Mouse (Mus musculus): Measurements from ENCODE around the gene Phc2. TPM values are rescaled to one million over a fixed set of nuclear protein-coding genes. Genes with fewer than 3 reads are reported as not detected.

The Phc2 gene
- polyA plus RNA-seq, 1 experiment from 2014 or later, result 18.9 TPM

DNA sequence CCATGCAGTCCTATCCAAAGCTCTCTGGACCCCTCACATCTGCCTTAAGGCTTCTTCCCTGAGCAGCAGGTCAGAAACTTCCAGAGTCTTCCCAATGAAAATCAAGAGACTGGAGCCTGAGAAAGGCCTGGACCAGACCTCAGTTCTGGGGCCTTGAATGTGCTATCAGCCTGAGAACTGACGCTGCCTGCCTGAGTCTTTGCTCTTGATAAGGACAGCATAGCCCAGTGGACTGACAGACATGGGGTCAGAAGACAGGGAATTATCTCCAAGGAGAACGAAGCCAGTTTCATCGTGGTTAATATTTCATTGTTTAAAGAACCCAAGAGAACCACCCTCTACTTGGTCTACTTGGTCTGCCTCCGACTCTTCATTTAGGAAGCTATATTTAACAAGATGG lies 128.1 kb downstream of the Phc2 start:
- Histone ChIP-seq H3K27ac (ENCODE audit: low read length) (no peak overlapping the region), H3K36me3 (ENCODE audit: control insufficient read depth, insufficient read depth, low read length) (peaks cover 64% of the 10 kb centered on the region), H3K27me3 (ENCODE audit: control insufficient read depth, insufficient read depth, low read depth, low read length) (no peaks in the 10 kb centered on the region), H3K4me3 (ENCODE audit: low read length) (no peak overlapping the region), H3K9ac (ENCODE audit: low read length) (no peak overlapping the region), H3K4me2 (ENCODE audit: low read depth, low read length) (no peak overlapping the region), H3K4me1 (replicated peaks; ENCODE audit: control insufficient read depth, insufficient read depth, low read length) (peaks cover 3% of the 10 kb centered on the region; the same call in 1 of the 2 replicates), H3K9me3 (ENCODE audit: control insufficient read depth, low read length) (no peaks in the 10 kb centered on the region)
- 57% methylated on average over 4 of the region's 4 CpGs for WGBS
- no peak for ATAC-seq (ENCODE audit: low read depth)

DNA sequence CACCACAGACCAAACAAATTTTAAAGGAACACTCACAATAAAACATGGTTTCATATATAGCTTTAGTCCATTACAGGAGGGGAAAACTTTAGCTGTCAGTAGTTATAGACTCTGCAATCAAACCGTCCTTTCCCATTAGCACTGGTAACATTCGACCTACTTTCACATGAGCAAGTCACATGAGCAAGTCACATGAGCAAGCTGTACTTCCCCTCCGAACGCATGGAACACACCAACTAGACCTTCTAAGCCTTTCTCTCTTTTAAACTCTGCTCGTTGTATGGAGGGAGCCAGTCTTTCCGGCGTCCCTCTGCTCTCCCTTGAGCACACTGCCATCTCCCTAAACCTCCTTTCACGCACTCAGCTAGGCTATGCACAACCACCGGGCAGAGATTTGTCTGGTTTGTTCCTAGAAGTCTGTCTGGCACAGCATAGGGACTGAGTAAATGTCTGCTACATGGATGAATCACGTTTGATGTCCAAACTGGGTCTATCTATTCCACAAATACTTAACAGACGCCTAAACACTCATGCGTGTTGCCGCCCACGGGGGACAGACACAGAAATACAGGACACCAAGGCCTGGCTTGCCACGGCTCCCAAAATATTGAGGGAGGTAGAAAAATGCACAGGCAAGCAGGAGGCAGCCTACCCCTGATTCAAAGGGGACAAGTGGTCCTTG lies 130.6 kb downstream of the Phc2 start:
- H3K4me2 ChIP-seq (ENCODE audit: low read depth, low read length), result no peak overlapping the region
- 87% methylated on average over 15 of the region's 15 CpGs for WGBS
- H3K9me3 ChIP-seq (ENCODE audit: control insufficient read depth, low read length), result no peaks in the 10 kb centered on the region
- no peak for ATAC-seq (ENCODE audit: low read depth)
- H3K27ac ChIP-seq (ENCODE audit: low read length), result no peak overlapping the region
- H3K36me3 ChIP-seq (ENCODE audit: control insufficient read depth, insufficient read depth, low read length), result peaks cover 53% of the 10 kb centered on the region
- no peaks in the 10 kb centered on the region for H3K27me3 ChIP-seq (ENCODE audit: control insufficient read depth, insufficient read depth, low read depth, low read length)
- no peak overlapping the region for H3K4me3 ChIP-seq (ENCODE audit: low read length)
- no peak overlapping the region for H3K9ac ChIP-seq (ENCODE audit: low read length)
- peaks cover 3% of the 10 kb centered on the region; the same call in 1 of the 2 replicates for H3K4me1 ChIP-seq (replicated peaks; ENCODE audit: control insufficient read depth, insufficient read depth, low read length)

DNA sequence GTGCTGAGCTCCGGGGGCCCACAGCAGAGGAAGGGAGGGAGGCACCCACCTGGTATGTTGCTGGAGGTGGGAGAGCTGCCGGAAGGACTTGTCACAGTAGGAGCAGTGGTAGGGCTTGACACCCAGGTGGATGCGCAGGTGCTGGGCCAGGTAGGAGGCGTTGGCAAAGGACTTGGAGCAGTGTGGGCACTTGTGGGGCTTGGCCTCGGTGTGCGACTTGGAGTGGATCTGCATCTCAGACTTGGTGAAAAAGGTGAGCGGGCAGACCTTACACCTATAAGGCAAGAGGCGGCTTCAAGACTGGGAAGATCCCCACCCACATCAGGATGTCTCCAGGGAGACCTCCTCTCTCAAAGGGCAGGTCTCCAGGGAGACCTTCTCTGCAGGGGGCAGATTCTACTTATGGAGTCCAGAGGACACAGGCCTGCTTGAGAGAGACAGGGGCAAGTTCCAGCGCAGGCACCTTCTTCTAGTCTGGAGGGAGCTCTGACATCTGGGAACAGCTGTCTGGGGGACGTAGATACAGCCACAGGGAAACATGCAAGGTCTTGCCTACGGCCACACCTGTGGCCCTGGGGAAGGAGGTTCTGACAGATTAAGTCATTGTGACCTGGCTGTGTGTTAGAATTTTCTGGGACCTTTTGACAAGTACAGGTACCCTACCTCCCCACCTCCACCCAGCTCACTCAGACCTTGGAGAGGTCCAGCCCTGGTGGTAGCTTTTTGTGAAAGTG lies 131.6 kb downstream of the Phc2 start:
- no peaks in the 10 kb centered on the region for H3K27me3 ChIP-seq (ENCODE audit: control insufficient read depth, insufficient read depth, low read depth, low read length)
- H3K36me3 ChIP-seq (ENCODE audit: control insufficient read depth, insufficient read depth, low read length), result peaks cover 50% of the 10 kb centered on the region
- H3K9me3 ChIP-seq (ENCODE audit: control insufficient read depth, low read length), result no peaks in the 10 kb centered on the region
- no peak for ATAC-seq (ENCODE audit: low read depth)
- H3K9ac ChIP-seq (ENCODE audit: low read length), result no peak overlapping the region
- H3K4me1 ChIP-seq (replicated peaks; ENCODE audit: control insufficient read depth, insufficient read depth, low read length), result peaks cover 8% of the 10 kb centered on the region; the same call in 1 of the 2 replicates
- 91% methylated on average over 10 of the region's 11 CpGs for WGBS
- H3K4me3 ChIP-seq (ENCODE audit: low read length), result no peak overlapping the region
- H3K27ac ChIP-seq (ENCODE audit: low read length), result no peak overlapping the region
- no peak overlapping the region for H3K4me2 ChIP-seq (ENCODE audit: low read depth, low read length)

DNA sequence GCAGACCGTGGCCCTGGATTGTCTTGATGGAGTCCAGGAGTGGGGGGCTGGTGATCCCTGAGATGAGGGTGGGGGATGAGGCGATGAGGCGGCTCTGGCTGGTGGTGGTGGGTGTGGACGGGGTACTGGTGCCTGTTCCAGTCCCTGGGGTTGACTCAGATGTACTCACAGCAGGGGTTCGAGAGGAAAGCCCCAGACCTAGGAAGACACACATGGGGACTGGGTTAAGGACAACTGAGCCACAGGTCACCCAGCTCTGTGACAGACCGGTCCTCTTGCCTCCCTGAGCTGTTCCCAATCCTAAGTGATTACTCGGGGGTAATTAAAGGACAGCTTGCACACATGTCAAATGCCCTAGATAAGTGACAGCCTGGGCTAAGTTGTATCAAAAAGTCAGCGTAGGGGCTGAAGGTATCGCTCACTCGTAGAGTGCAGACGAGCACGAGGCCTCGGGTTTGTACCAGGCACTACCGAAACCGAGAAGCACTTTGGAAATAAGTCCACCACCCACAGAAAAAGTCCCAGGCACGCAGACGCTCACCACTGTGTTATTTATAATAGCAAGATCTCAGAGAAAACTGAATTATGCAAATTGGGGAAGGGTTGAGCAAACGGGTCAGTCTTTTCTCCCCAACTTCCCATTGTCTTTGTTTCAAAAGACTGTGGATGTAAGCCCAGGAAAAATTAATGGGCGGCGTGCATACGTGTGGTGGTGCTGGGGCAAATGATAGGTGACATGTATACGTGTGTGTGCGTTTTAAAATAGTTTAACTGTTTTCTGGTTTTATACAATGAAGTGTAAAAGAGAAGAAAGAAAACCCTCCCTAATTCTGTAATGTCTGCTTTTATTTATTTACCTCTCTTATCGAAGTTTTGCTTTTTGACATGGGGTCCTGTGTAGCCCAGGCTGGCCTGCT lies 132.8 kb downstream of the Phc2 start:
- H3K27ac ChIP-seq (ENCODE audit: low read length), result no peak overlapping the region
- no peak for ATAC-seq (ENCODE audit: low read depth)
- H3K4me2 ChIP-seq (ENCODE audit: low read depth, low read length), result no peak overlapping the region
- H3K36me3 ChIP-seq (ENCODE audit: control insufficient read depth, insufficient read depth, low read length), result peaks cover 40% of the 10 kb centered on the region
- H3K9ac ChIP-seq (ENCODE audit: low read length), result no peak overlapping the region
- no peak overlapping the region for H3K4me3 ChIP-seq (ENCODE audit: low read length)
- no peaks in the 10 kb centered on the region for H3K9me3 ChIP-seq (ENCODE audit: control insufficient read depth, low read length)
- WGBS, result 90% methylated on average over 24 of the region's 24 CpGs
- H3K4me1 ChIP-seq (replicated peaks; ENCODE audit: control insufficient read depth, insufficient read depth, low read length), result peaks cover 6% of the 10 kb centered on the region; the same call in 1 of the 2 replicates
- no peaks in the 10 kb centered on the region for H3K27me3 ChIP-seq (ENCODE audit: control insufficient read depth, insufficient read depth, low read depth, low read length)

DNA sequence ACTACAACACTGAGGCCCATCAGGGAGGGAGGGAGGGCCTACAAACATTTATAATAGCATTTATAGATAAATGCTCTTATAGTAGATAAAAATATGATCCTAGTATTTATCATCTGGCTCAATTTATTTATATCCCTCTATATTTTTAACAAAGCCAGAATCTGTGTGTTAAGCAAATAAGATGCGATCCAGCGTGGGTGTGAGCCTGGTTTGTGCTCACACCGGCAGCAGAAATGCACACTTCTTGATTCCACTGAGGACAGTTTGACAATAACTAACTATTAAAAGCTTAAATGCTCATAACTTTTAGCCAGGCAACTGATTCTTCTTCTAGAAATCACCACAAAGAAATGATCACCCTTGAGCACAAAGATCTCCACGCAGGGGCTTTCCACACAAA lies 133.6 kb downstream of the Phc2 start:
- no peak for ATAC-seq (ENCODE audit: low read depth)
- 94% methylated on average over 4 of the region's 4 CpGs for WGBS
- Histone ChIP-seq H3K4me2 (ENCODE audit: low read depth, low read length) (no peak overlapping the region), H3K4me1 (replicated peaks; ENCODE audit: control insufficient read depth, insufficient read depth, low read length) (peaks cover 5% of the 10 kb centered on the region; the same call in 1 of the 2 replicates), H3K9ac (ENCODE audit: low read length) (no peak overlapping the region), H3K4me3 (ENCODE audit: low read length) (no peak overlapping the region), H3K27me3 (ENCODE audit: control insufficient read depth, insufficient read depth, low read depth, low read length) (no peaks in the 10 kb centered on the region), H3K27ac (ENCODE audit: low read length) (no peak overlapping the region), H3K9me3 (ENCODE audit: control insufficient read depth, low read length) (no peaks in the 10 kb centered on the region), H3K36me3 (ENCODE audit: control insufficient read depth, insufficient read depth, low read length) (peaks cover 39% of the 10 kb centered on the region)

DNA sequence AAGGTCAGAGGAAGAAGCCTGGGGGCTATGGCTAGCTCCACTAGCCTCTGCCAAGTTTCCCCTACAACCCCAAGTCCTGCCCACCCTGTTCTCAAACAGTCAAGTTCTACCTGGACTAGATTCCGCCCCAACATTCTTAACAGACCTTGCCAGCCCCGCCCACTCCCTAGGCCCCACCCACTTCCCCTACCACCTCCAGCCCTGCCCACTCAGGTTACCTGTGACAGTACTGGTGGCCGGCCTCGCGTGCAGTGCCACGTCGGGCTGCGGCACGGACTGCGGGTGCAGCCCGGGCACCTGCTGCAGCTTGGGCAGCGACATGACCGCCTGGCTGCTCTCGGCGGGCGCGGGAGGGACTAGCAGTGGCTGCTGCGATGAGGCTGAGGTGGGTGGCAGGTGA lies 135.1 kb downstream of the Phc2 start:
- no peaks in the 10 kb centered on the region for H3K27me3 ChIP-seq (ENCODE audit: control insufficient read depth, insufficient read depth, low read depth, low read length)
- H3K4me2 ChIP-seq (ENCODE audit: low read depth, low read length), result no peak overlapping the region
- peaks cover 29% of the 10 kb centered on the region for H3K36me3 ChIP-seq (ENCODE audit: control insufficient read depth, insufficient read depth, low read length)
- no peak overlapping the region for H3K27ac ChIP-seq (ENCODE audit: low read length)
- H3K4me1 ChIP-seq (replicated peaks; ENCODE audit: control insufficient read depth, insufficient read depth, low read length), result peaks cover 5% of the 10 kb centered on the region; the same call in 1 of the 2 replicates
- no peak overlapping the region for H3K4me3 ChIP-seq (ENCODE audit: low read length)
- 42% methylated on average over 18 of the region's 18 CpGs for WGBS
- H3K9ac ChIP-seq (ENCODE audit: low read length), result no peak overlapping the region
- no peaks in the 10 kb centered on the region for H3K9me3 ChIP-seq (ENCODE audit: control insufficient read depth, low read length)
- peak; percentile 75 for ATAC-seq (ENCODE audit: low read depth)

DNA sequence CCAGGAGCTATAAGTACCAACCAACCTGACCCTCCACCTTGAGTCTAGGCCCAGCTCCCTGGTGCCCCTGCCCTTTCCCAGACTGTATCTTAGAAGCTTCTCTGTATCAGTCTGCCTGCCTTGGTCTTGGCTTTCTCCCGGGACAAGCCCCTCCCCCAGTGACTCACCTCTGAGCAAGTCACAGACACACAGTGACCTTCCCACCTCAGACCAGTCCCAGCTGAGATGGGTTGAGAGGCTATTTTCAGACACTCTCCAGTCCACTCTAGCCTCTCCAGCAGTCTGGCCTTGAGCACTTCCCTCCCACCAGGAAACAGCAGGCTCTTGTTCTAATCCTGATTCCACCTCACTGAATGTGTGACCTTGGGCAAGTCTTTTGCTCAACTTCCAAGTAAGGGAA lies 139.2 kb downstream of the Phc2 start:
- Histone ChIP-seq H3K9me3 (ENCODE audit: control insufficient read depth, low read length) (no peaks in the 10 kb centered on the region), H3K9ac (ENCODE audit: low read length) (no peak overlapping the region), H3K27me3 (ENCODE audit: control insufficient read depth, insufficient read depth, low read depth, low read length) (no peaks in the 10 kb centered on the region), H3K36me3 (ENCODE audit: control insufficient read depth, insufficient read depth, low read length) (no peaks in the 10 kb centered on the region; the same call in 1 of the 2 replicates), H3K4me1 (replicated peaks; ENCODE audit: control insufficient read depth, insufficient read depth, low read length) (peaks cover 27% of the 10 kb centered on the region), H3K4me3 (ENCODE audit: low read length) (no peak overlapping the region), H3K4me2 (ENCODE audit: low read depth, low read length) (no peak overlapping the region), H3K27ac (ENCODE audit: low read length) (no peak overlapping the region)
- no peak for ATAC-seq (ENCODE audit: low read depth)
- 14% methylated on average over 1 of the region's 1 CpGs for WGBS

DNA sequence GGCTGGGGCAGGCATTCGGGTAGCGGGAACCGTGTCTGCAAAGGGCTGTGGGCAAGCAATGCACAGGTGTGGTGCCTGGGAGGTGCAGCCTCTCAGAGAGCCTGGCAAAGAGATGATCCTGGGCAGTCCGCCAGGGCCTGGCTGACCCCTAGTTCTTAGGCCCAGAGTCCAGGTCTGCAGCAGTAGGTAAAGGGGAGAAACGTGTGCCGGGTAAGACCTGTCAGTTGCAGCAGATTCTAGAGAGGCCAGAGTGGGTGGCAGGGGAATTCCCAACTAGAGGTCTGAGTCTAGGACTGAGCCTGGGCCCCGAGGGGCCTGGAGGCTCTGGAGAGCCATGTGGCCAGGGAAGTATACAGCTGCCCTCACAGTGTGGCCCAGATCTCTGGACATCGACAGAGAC lies 139.7 kb downstream of the Phc2 start:
- peaks cover 27% of the 10 kb centered on the region for H3K4me1 ChIP-seq (replicated peaks; ENCODE audit: control insufficient read depth, insufficient read depth, low read length)

DNA sequence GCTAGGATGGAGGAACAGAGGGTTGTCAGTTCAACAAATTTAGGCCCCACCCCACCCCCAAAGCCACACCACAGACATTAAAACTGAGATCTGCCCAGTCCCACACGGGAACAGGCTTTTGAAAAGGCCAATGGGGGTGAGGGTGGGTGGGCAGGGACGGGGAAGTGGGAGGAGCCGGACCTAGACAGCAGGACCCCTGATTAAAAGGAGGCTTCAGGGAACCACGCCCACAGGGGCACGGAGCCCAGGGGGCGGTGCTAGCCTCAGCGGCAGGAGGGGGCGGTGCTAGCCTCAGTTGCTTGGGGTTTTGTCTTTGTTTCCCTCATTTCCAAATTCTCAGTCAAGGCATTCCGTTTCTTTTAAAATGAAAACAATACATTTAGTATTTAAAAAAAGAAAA lies 141.1 kb downstream of the Phc2 start:
- Histone ChIP-seq H3K9me3 (ENCODE audit: control insufficient read depth, low read length) (no peaks in the 10 kb centered on the region), H3K4me3 (ENCODE audit: low read length) (no peak overlapping the region), H3K9ac (ENCODE audit: low read length) (no peak overlapping the region), H3K27me3 (ENCODE audit: control insufficient read depth, insufficient read depth, low read depth, low read length) (no peaks in the 10 kb centered on the region), H3K4me2 (ENCODE audit: low read depth, low read length) (0 out of 2 replicates have a peak overlapping the region, but pooled peaks have one; percentile 2), H3K27ac (ENCODE audit: low read length) (no peak overlapping the region), H3K4me1 (replicated peaks; ENCODE audit: control insufficient read depth, insufficient read depth, low read length) (peaks cover 25% of the 10 kb centered on the region), H3K36me3 (ENCODE audit: control insufficient read depth, insufficient read depth, low read length) (no peaks in the 10 kb centered on the region; the same call in 1 of the 2 replicates)
- 7% methylated on average over 9 of the region's 9 CpGs for WGBS
- ATAC-seq (ENCODE audit: low read depth), result peak; percentile 59; the same call in 1 of the 2 replicates

More for the DNA sequence above, 139.7 kb downstream of the Phc2 start:
- ATAC-seq (ENCODE audit: low read depth), result no peak
- Histone ChIP-seq H3K27me3 (ENCODE audit: control insufficient read depth, insufficient read depth, low read depth, low read length) (no peaks in the 10 kb centered on the region), H3K4me2 (ENCODE audit: low read depth, low read length) (no peak overlapping the region), H3K27ac (ENCODE audit: low read length) (no peak overlapping the region), H3K9me3 (ENCODE audit: control insufficient read depth, low read length) (no peaks in the 10 kb centered on the region), H3K36me3 (ENCODE audit: control insufficient read depth, insufficient read depth, low read length) (no peaks in the 10 kb centered on the region; the same call in 1 of the 2 replicates), H3K9ac (ENCODE audit: low read length) (no peak overlapping the region), H3K4me3 (ENCODE audit: low read length) (no peak overlapping the region)
- 77% methylated on average over 8 of the region's 8 CpGs for WGBS
